Mouse (Mus musculus): ENCODE results near the gene Lcn2.

GRCm38 (mm10) chr2:32360741-32361140 is 27.3 kb downstream of the Lcn2 start:
- TF ChIP-seq POLR2A (IDR thresholded peaks at IDR 0.05; ENCODE audit: low read depth, low read length) (no peak), USF1 (IDR thresholded peaks at IDR 0.05; ENCODE audit: low read depth, low read length) (no peak), RAD21 (IDR thresholded peaks at IDR 0.05; ENCODE audit: low read depth, low read length) (no peak), E2F4 (IDR thresholded peaks at IDR 0.05; ENCODE audit: insufficient replicate concordance, low read depth, low read length) (no peak), MAFK (IDR thresholded peaks at IDR 0.05; ENCODE audit: insufficient replicate concordance, low read length) (no peak), RCOR1 (conservative IDR thresholded peaks at IDR 0.05; ENCODE audit: low read depth, low read length) (no peak), SIN3A (IDR thresholded peaks at IDR 0.05; ENCODE audit: low read length) (no peak), CTCF (conservative IDR thresholded peaks at IDR 0.05 in 1 of 2, IDR thresholded peaks at IDR 0.05 in 1 of 2; ENCODE audit: low read depth in 2 of 2, low read length in 2 of 2) (no peak), CHD1 (IDR thresholded peaks at IDR 0.05; ENCODE audit: low read depth, low read length) (no peak), TBP (conservative IDR thresholded peaks at IDR 0.05; ENCODE audit: low read depth, low read length) (no peak)
